Mouse (Mus musculus): ENCODE measurements around the gene Zic5. TPM values are rescaled to one million over a fixed set of nuclear protein-coding genes. Genes with fewer than 3 reads are reported as not detected.

The Zic5 gene
- polyA plus RNA-seq, 1 experiment from 2014 or later: not detected

- H3K9ac ChIP-seq: no peak overlapping the region
- no peak; the same call in 1 of the 2 replicates for ATAC-seq (ENCODE audit: insufficient read depth)
- no peak overlapping the region for H3K27ac ChIP-seq (ENCODE audit: low read depth)
- WGBS: 0% methylated on average over 65 of the region's 65 CpGs
- H3K9me3 ChIP-seq (ENCODE audit: low read depth, low read length): no peaks in the 10 kb centered on the region
- peak; percentile 43 for DNase-seq
- H3K4me3 ChIP-seq (ENCODE audit: low read depth, low read length): peak overlapping the region; percentile 37
- H3K27me3 ChIP-seq (ENCODE audit: insufficient read depth, low read length): peaks cover 97% of the 10 kb centered on the region
- no peak for TF ChIP-seq CTCF (IDR thresholded peaks at IDR 0.05; ENCODE audit: low read depth)
- no peaks in the 10 kb centered on the region for H3K36me3 ChIP-seq (ENCODE audit: insufficient read depth)
- H3K4me1 ChIP-seq (ENCODE audit: insufficient read depth): no peaks in the 10 kb centered on the region
- peak overlapping the region; percentile 65 for H3K4me2 ChIP-seq
Observed at GRCm38 (mm10) chr14:122475557-122476040, 10.1 kb upstream of the Zic5 start.

GRCm38 (mm10) chr14:122474891-122475556 lies 9.5 kb upstream of the Zic5 start, which contains the start of gene Zic2:
TSS of gene Zic2 (plus strand) at chr14:122475435.
- ATAC-seq (ENCODE audit: insufficient read depth) (peak; percentile 44; the same call in 1 of the 2 replicates), DNase-seq (peak; percentile 45)
- peak within 1 kb of the TSS; percentile 65 for H3K4me2 ChIP-seq
- no peak within 1 kb of the TSS for H3K9ac ChIP-seq
- no peaks in the 10 kb centered on the region for H3K9me3 ChIP-seq (ENCODE audit: low read depth, low read length)
- no peak for TF ChIP-seq CTCF (IDR thresholded peaks at IDR 0.05; ENCODE audit: low read depth)
- no peaks in the 10 kb centered on the region for H3K36me3 ChIP-seq (ENCODE audit: insufficient read depth)
- no peak within 1 kb of the TSS for H3K27ac ChIP-seq (ENCODE audit: low read depth)
- H3K4me3 ChIP-seq (ENCODE audit: low read depth, low read length): peak within 1 kb of the TSS; percentile 37
- WGBS: 1% methylated on average over 52 of the region's 73 CpGs
- H3K4me1 ChIP-seq (ENCODE audit: insufficient read depth): no peaks in the 10 kb centered on the region
- peaks cover 97% of the 10 kb centered on the region for H3K27me3 ChIP-seq (ENCODE audit: insufficient read depth, low read length)

- Histone ChIP-seq H3K9ac (no peak overlapping the region), H3K4me1 (ENCODE audit: insufficient read depth) (no peaks in the 10 kb centered on the region), H3K9me3 (ENCODE audit: low read depth, low read length) (no peaks in the 10 kb centered on the region), H3K27ac (ENCODE audit: low read depth) (no peak overlapping the region), H3K27me3 (ENCODE audit: insufficient read depth, low read length) (peaks cover 99% of the 10 kb centered on the region), H3K4me2 (peak overlapping the region; percentile 65), H3K36me3 (ENCODE audit: insufficient read depth) (no peaks in the 10 kb centered on the region), H3K4me3 (ENCODE audit: low read depth, low read length) (peak overlapping the region; percentile 37)
- ATAC-seq (ENCODE audit: insufficient read depth): peak; percentile 75
- under 1% methylated on average over 57 of the region's 57 CpGs for WGBS
- DNase-seq: peak; percentile 54
- no peak for TF ChIP-seq CTCF (IDR thresholded peaks at IDR 0.05; ENCODE audit: low read depth)
Observed at GRCm38 (mm10) chr14:122474041-122474890, 8.8 kb upstream of the Zic5 start.

- H3K27ac ChIP-seq (ENCODE audit: low read depth): no peak overlapping the region
- DNase-seq: peak; percentile 9
- H3K4me3 ChIP-seq (ENCODE audit: low read depth, low read length): no peak overlapping the region
Observed at GRCm38 (mm10) chr14:122473211-122473751, 7.8 kb upstream of the Zic5 start.

GRCm38 (mm10) chr14:122472647-122473046 lies 7.2 kb upstream of the Zic5 start:
- TF ChIP-seq CTCF (IDR thresholded peaks at IDR 0.05; ENCODE audit: low read depth): no peak
- DNase-seq (no peak), ATAC-seq (ENCODE audit: insufficient read depth) (no peak)
- WGBS: 0% methylated on average over 5 of the region's 5 CpGs
- Histone ChIP-seq H3K9me3 (ENCODE audit: low read depth, low read length) (no peaks in the 10 kb centered on the region), H3K4me3 (ENCODE audit: low read depth, low read length) (no peak overlapping the region), H3K4me2 (no peak overlapping the region), H3K27ac (ENCODE audit: low read depth) (no peak overlapping the region), H3K9ac (no peak overlapping the region), H3K36me3 (ENCODE audit: insufficient read depth) (no peaks in the 10 kb centered on the region), H3K27me3 (ENCODE audit: insufficient read depth, low read length) (peaks cover 99% of the 10 kb centered on the region), H3K4me1 (ENCODE audit: insufficient read depth) (no peaks in the 10 kb centered on the region)

More at GRCm38 (mm10) chr14:122473211-122473751, 7.8 kb upstream of the Zic5 start:
- Histone ChIP-seq H3K4me2 (no peak overlapping the region), H3K27me3 (ENCODE audit: insufficient read depth, low read length) (peaks cover 99% of the 10 kb centered on the region), H3K36me3 (ENCODE audit: insufficient read depth) (no peaks in the 10 kb centered on the region), H3K9me3 (ENCODE audit: low read depth, low read length) (no peaks in the 10 kb centered on the region), H3K9ac (no peak overlapping the region), H3K4me1 (ENCODE audit: insufficient read depth) (no peaks in the 10 kb centered on the region)
- ATAC-seq (ENCODE audit: insufficient read depth): no peak
- WGBS: under 1% methylated on average over 17 of the region's 17 CpGs
- no peak for TF ChIP-seq CTCF (IDR thresholded peaks at IDR 0.05; ENCODE audit: low read depth)

- peak; percentile 22 for DNase-seq
- H3K4me2 ChIP-seq: no peak overlapping the region
- H3K36me3 ChIP-seq (ENCODE audit: insufficient read depth): no peaks in the 10 kb centered on the region
- no peak overlapping the region for H3K27ac ChIP-seq (ENCODE audit: low read depth)
- H3K9ac ChIP-seq: no peak overlapping the region
- ATAC-seq (ENCODE audit: insufficient read depth): no peak
- peaks cover 99% of the 10 kb centered on the region for H3K27me3 ChIP-seq (ENCODE audit: insufficient read depth, low read length)
- H3K4me1 ChIP-seq (ENCODE audit: insufficient read depth): no peaks in the 10 kb centered on the region
- H3K4me3 ChIP-seq (ENCODE audit: low read depth, low read length): no peak overlapping the region
- TF ChIP-seq CTCF (IDR thresholded peaks at IDR 0.05; ENCODE audit: low read depth): no peak
- H3K9me3 ChIP-seq (ENCODE audit: low read depth, low read length): no peaks in the 10 kb centered on the region
- WGBS: under 1% methylated on average over 13 of the region's 13 CpGs
Observed at GRCm38 (mm10) chr14:122472161-122472560, 6.7 kb upstream of the Zic5 start.
